Mouse (Mus musculus) stomach, embryonic 14.5 days (tissue): ENCODE measurements at regions not wholly inside any gene's neighbourhood (a gene's known extent, or its start where the extent isn't known, plus 50 kb on each side); places are given as distances from the start of the nearest gene placed in this dataset.

Source experiments
- ATAC-seq: fragments of 200-750 bp; cut with Nextera tagmentation; 2 replicates; pipeline ENCODE4 v1.8.0; 2017; ENCODE audit warnings: low read depth, moderate TSS enrichment; ENCODE audit not compliant: insufficient number of reproducible peaks, insufficient read depth, low FRiP score
- H3K27ac ChIP-seq: fragments of 300-500 bp; sonication (generic); 2 replicates; pipeline ENCODE4 v1.5.1; 2014; ENCODE audit warnings: mild to moderate bottlenecking, low read length, moderate library complexity, mixed read lengths
- H3K27me3 ChIP-seq: fragments of 300-500 bp; sonication (generic); 2 replicates; pipeline ENCODE4 v1.6.1; 2014; ENCODE audit warnings: low read length, control low read depth, mixed read lengths; ENCODE audit not compliant: control insufficient read depth, insufficient read depth
- H3K36me3 ChIP-seq: fragments of 300-500 bp; sonication (generic); 2 replicates; pipeline ENCODE4 v1.6.1; 2014; ENCODE audit warnings: mild to moderate bottlenecking, control low read depth, low read length, moderate library complexity, mixed read lengths; ENCODE audit not compliant: control insufficient read depth, insufficient read depth
- H3K4me1 ChIP-seq: fragments of 300-500 bp; sonication (generic); 2 replicates; pipeline ENCODE4 v1.6.1; 2014; ENCODE audit warnings: low read length, control low read depth, mixed read lengths; ENCODE audit not compliant: control insufficient read depth, insufficient read depth
- H3K4me2 ChIP-seq: fragments of 300-500 bp; sonication (generic); replicated peaks from 2 replicates; pipeline ENCODE4 v1.6.1; 2014; ENCODE audit warnings: low read depth, low read length, control low read depth
- H3K4me3 ChIP-seq: fragments of 300-500 bp; sonication (generic); 2 replicates; pipeline ENCODE4 v1.5.1; 2014; ENCODE audit warnings: low read depth, low read length, control low read depth
- H3K9ac ChIP-seq: fragments of 300-500 bp; sonication (generic); replicated peaks from 2 replicates; pipeline ENCODE4 v1.6.1; 2014; ENCODE audit warnings: low read depth, mild to moderate bottlenecking, control low read depth, low read length, moderate library complexity, mixed read lengths
- H3K9me3 ChIP-seq: fragments of 300-500 bp; sonication (generic); 2 replicates; pipeline ENCODE4 v1.6.1; 2016; ENCODE audit warnings: low read depth, low read length, control low read depth; ENCODE audit not compliant: control insufficient read depth
- WGBS: fragments of 180-500 bp; shearing (Covaris S2); extraction: QIAGEN DNeasy Blood & Tissue Kit; methylation state at CpG from one replicate; pipeline ENCODE4 v1.1.7; 2014; 5-methylcytosine and 5-hydroxymethylcytosine counted together

DNA sequence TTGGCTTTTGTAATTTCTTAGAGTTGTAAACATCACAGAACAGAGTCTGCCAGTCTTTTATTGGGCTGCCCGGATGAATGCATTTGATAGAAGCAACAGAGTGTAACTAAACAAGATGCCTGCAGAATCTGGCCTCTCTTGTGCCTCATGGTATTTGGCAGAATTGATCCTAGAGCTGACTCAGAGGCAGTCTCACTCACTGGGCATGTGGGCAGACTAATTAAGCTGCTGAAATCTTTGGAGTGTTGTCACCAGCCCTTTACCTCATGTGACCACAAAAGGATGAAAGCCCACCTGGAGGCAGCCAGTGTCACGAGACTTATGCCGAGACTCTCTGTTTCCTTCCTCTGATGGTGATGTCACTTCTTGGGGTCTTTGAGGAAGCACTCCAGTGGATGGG lies 258.5 kb upstream of the Klhl29 start:
- H3K27me3 ChIP-seq = no peaks in the 10 kb centered on the region
- no peak overlapping the region for H3K27ac ChIP-seq
- H3K4me2 ChIP-seq = no peak overlapping the region
- H3K9ac ChIP-seq = no peak overlapping the region
- H3K9me3 ChIP-seq = no peaks in the 10 kb centered on the region
- no peaks in the 10 kb centered on the region for H3K4me1 ChIP-seq
- H3K36me3 ChIP-seq = no peaks in the 10 kb centered on the region
- no peak overlapping the region for H3K4me3 ChIP-seq
- 84% methylated on average over 3 of the region's 3 CpGs for WGBS
- ATAC-seq = no peak

DNA sequence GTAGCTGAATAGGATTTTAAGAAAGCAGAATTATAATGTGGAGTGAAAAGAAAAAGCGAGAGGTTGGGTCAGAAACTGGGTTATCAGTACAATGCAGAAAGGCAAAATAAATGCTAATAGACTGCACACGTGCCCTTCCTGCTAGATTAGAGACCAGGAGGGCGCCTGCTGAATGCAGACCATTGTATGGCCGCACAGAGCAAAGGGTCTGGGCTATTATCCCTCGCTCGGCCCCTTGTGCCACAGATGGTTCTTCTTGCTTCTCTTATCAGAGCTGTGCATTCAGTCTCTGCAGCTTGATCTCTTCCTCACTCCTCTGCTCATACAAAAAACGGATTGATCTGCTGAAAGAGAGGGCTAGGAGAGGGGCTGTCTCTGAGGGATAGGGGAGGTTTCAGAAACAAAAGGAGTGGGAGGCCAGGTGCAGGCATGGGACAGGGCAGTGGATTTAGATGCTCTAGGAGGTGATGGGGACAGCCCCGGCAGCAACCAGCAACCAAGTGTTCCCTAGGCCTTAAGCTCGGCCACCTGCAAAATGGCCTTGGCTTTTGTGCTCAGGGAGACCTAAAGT lies 225.7 kb upstream of the Klhl29 start:
- no peak overlapping the region for H3K27ac ChIP-seq
- H3K9ac ChIP-seq = no peak overlapping the region
- H3K36me3 ChIP-seq = no peaks in the 10 kb centered on the region
- no peaks in the 10 kb centered on the region for H3K9me3 ChIP-seq
- no peak for ATAC-seq
- no peaks in the 10 kb centered on the region for H3K4me1 ChIP-seq
- WGBS = 68% methylated on average over 9 of the region's 9 CpGs
- no peak overlapping the region for H3K4me2 ChIP-seq
- no peak overlapping the region for H3K4me3 ChIP-seq
- H3K27me3 ChIP-seq = no peaks in the 10 kb centered on the region

DNA sequence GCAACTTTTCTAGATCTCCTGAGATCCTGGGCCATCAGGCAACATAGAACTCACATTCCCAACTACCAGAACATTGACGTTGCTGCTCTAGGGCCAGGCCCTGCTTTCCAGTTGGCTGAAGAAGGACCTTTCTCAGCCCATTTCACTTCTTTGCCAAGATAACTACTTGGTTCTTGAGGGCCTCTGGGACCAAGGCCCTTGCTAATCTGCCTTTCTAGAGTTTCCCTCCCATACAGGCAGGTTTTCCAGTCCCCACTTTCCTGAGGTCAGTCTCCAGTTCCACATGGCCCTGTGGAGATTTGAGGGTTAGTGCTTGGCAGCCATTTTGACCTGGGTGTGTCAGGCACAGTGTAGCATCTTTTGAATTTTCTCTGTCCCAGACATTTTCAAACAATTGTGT lies 223.9 kb upstream of the Klhl29 start:
- no peaks in the 10 kb centered on the region for H3K36me3 ChIP-seq
- no peaks in the 10 kb centered on the region for H3K4me1 ChIP-seq
- H3K9me3 ChIP-seq = no peaks in the 10 kb centered on the region
- H3K27ac ChIP-seq = no peak overlapping the region
- no peak overlapping the region for H3K4me3 ChIP-seq
- H3K27me3 ChIP-seq = no peaks in the 10 kb centered on the region
- no peak overlapping the region for H3K4me2 ChIP-seq
- WGBS = 85% methylated on average over 1 of the region's 1 CpGs
- no peak overlapping the region for H3K9ac ChIP-seq
- no peak for ATAC-seq

DNA sequence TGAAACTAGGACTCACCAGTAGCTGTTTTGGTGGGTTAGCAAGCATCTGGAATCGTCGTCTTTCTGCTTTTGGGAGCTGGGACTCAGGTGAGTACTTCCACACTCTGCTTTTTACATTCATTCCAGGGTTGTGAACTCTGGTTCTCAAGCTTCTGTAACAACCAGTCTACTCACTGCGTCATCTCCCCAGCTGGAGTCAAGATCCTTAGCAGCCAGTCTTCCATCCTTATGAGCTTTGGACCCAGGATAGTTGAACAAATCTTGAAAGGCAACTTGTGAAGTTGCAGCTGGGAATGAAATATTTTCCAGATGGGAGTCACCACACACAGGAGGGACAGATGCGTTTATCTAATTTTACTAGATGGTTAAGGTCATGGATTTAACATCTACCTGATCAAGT lies 223.5 kb upstream of the Klhl29 start:
- Histone ChIP-seq H3K4me1 (no peaks in the 10 kb centered on the region), H3K36me3 (no peaks in the 10 kb centered on the region), H3K9ac (no peak overlapping the region), H3K27me3 (no peaks in the 10 kb centered on the region), H3K4me2 (no peak overlapping the region), H3K27ac (no peak overlapping the region), H3K4me3 (no peak overlapping the region), H3K9me3 (no peaks in the 10 kb centered on the region)
- 85% methylated on average over 4 of the region's 4 CpGs for WGBS
- ATAC-seq = no peak

DNA sequence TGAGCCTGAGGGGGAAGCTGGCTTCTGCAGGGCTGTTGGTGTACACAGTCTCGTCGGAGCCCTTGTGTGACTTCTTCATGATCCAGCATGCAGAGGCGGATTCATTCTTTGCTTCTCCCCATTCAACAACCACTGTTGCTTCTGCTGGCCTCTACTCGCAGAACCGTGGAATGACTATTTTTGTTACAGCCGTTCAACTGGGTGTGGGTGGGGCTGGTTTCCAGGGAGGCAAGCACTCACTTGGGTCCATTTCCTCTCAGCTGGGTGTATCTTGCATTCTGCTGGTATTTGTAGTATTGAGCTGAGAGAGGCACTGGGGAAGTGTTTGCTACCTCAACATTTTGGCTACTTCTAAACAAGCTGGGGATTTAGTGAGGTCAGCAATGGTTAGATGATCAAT lies 197.3 kb upstream of the Klhl29 start:
- WGBS = 55% methylated on average over 6 of the region's 6 CpGs
- H3K9ac ChIP-seq = no peak overlapping the region
- no peak for ATAC-seq
- H3K36me3 ChIP-seq = no peaks in the 10 kb centered on the region
- H3K27me3 ChIP-seq = no peaks in the 10 kb centered on the region
- no peaks in the 10 kb centered on the region for H3K4me1 ChIP-seq
- H3K4me3 ChIP-seq = no peak overlapping the region
- no peaks in the 10 kb centered on the region for H3K9me3 ChIP-seq
- H3K4me2 ChIP-seq = no peak overlapping the region
- H3K27ac ChIP-seq = no peak overlapping the region

DNA sequence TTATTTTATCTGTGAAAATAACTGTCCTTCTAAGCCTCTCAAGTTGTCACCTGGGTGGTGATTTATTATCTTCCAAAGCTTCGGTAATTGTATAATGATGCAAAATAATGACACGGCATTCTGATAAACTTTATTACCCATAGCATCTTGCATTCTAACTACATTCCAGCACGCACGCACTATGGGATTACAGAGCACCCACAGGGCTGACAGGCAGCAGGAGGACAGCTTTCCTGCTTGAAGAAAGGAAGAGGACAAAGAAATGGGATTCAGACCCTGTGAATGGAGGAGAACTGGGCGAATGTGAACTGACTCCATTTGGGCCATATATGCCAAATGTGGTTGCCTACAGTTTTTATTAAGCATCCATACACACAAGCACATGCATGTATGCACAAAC lies 193.5 kb upstream of the Klhl29 start:
- no peak overlapping the region for H3K9ac ChIP-seq
- no peaks in the 10 kb centered on the region for H3K36me3 ChIP-seq
- H3K9me3 ChIP-seq = no peaks in the 10 kb centered on the region
- H3K4me3 ChIP-seq = no peak overlapping the region
- 81% methylated on average over 5 of the region's 5 CpGs for WGBS
- no peaks in the 10 kb centered on the region for H3K4me1 ChIP-seq
- no peak for ATAC-seq
- H3K4me2 ChIP-seq = no peak overlapping the region
- H3K27me3 ChIP-seq = no peaks in the 10 kb centered on the region
- no peak overlapping the region for H3K27ac ChIP-seq

DNA sequence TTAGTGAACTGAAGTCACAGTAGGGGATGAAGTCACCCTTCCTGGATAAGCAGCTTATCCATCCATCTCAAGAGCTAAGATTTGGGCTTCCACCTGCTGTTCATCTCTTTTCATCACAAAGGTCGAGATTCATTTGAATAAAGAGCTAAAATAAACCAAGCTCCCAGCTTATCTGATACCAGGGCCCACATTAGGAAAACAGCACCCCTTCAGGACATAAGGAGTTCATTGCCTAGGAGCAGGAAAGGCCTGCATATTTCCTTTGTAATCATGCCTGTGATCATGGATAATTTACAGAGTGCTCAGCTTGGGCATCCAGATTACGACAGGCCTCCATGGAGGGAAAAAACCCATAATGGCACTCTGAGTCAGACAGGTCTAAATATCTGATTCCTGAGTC lies 190.7 kb upstream of the Klhl29 start:
- ATAC-seq = no peak
- Histone ChIP-seq H3K27me3 (no peaks in the 10 kb centered on the region), H3K9me3 (no peaks in the 10 kb centered on the region), H3K4me1 (no peaks in the 10 kb centered on the region), H3K36me3 (no peaks in the 10 kb centered on the region), H3K9ac (no peak overlapping the region), H3K4me3 (no peak overlapping the region), H3K27ac (no peak overlapping the region), H3K4me2 (no peak overlapping the region)
- 41% methylated on average over 2 of the region's 2 CpGs for WGBS

DNA sequence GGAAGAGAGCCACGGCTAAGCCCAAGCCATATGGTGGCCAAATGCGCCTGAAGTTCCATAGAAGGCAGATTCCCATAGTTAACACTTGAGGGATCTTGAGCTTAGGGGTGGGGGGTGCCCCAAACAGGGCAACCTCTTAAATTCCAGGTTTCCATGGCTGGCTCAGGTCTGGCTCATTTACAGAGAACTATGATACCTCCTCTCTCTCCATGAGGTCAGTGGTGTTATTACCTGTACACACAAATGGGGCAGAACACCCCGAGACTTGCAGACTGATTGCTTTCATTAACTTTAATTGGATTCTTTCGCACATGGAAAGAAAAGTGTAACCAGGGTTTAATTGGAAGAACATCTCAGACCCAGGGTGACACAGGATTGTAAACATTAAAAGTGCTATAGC lies 177.1 kb upstream of the Klhl29 start:
- no peaks in the 10 kb centered on the region for H3K9me3 ChIP-seq
- 68% methylated on average over 4 of the region's 4 CpGs for WGBS
- no peak overlapping the region for H3K4me3 ChIP-seq
- no peak overlapping the region for H3K27ac ChIP-seq
- H3K4me1 ChIP-seq = no peaks in the 10 kb centered on the region
- ATAC-seq = no peak
- H3K4me2 ChIP-seq = no peak overlapping the region
- no peak overlapping the region for H3K9ac ChIP-seq
- no peaks in the 10 kb centered on the region for H3K36me3 ChIP-seq
- no peaks in the 10 kb centered on the region for H3K27me3 ChIP-seq

DNA sequence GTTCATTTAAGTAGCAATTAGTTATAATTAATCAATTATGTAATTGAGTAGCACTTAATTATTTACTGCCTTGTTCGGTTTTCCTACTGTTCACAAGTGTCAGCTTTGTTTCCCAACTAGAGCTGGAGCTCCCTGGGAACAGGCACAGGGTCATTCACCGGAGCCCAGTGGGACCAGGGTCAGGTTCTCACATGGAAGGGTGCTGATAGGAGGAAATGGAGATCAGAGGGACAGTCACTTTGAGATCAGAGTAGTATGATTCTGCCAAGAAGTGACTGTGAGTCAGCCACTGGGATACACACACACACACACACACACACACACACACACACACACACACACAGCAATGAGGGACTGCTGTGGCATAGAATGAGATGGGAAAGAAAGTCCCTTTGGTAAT lies 176.4 kb upstream of the Klhl29 start:
- Histone ChIP-seq H3K27ac (no peak overlapping the region), H3K9me3 (no peaks in the 10 kb centered on the region), H3K4me3 (no peak overlapping the region), H3K36me3 (no peaks in the 10 kb centered on the region), H3K9ac (no peak overlapping the region), H3K27me3 (no peaks in the 10 kb centered on the region), H3K4me2 (no peak overlapping the region), H3K4me1 (no peaks in the 10 kb centered on the region)
- 52% methylated on average over 2 of the region's 2 CpGs for WGBS
- ATAC-seq = no peak
